19 mouse cellular contexts compared by ENCODE assay signal in genomic region chr4:56086306-56086705, GRCm38 (mm10).
"Had no signal": no experiment of that assay in that cellular context is flagged by ENCODE, and none has a peak within 500 bp of the region (broad histone marks: within the 10 kb centered on the region; RNA-seq: fewer than 3 reads in every experiment).

No protein-coding gene starts in this region.

- DNase-seq: lung, adult 18-20 months; lung, embryonic 14.5 days; lung, postnatal 10 days; retina, postnatal 1 day; right cerebral cortex, adult 18-20 months; right cerebral cortex, postnatal 25 days; right cerebral cortex, postnatal 4 days; spleen, adult 18-20 months; thymus, adult 2 months; thymus, postnatal 25 days; thymus, postnatal 4 days had no signal

- H3K4me3 ChIP-seq: megakaryocyte, embryonic 14.5 days; midbrain, embryonic 13.5 days; midbrain, embryonic 15.5 days; neural tube, embryonic 13.5 days; neural tube, embryonic 15.5 days; stomach, embryonic 15.5 days had no signal

- ATAC-seq: midbrain, embryonic 13.5 days; midbrain, embryonic 15.5 days had no signal

- H3K27me3 ChIP-seq: midbrain, embryonic 13.5 days; midbrain, embryonic 15.5 days; neural tube, embryonic 13.5 days; neural tube, embryonic 15.5 days; stomach, embryonic 15.5 days had no signal

- H3K36me3 ChIP-seq: midbrain, embryonic 13.5 days; midbrain, embryonic 15.5 days; neural tube, embryonic 13.5 days; neural tube, embryonic 15.5 days; stomach, embryonic 15.5 days had no signal

- H3K4me2 ChIP-seq: lung, embryonic 14.5 days; midbrain, embryonic 11.5 days; midbrain, embryonic 13.5 days; midbrain, embryonic 15.5 days; neural tube, embryonic 13.5 days; neural tube, embryonic 15.5 days; stomach, embryonic 15.5 days had no signal

- H3K9ac ChIP-seq: lung, embryonic 14.5 days; midbrain, embryonic 13.5 days; midbrain, embryonic 15.5 days; neural tube, embryonic 13.5 days; neural tube, embryonic 15.5 days; stomach, embryonic 15.5 days had no signal

- H3K27ac ChIP-seq: midbrain, embryonic 13.5 days; midbrain, embryonic 15.5 days; neural tube, embryonic 13.5 days; neural tube, embryonic 15.5 days; stomach, embryonic 15.5 days; stomach, postnatal 0 days had no signal

- H3K4me1 ChIP-seq: midbrain, embryonic 15.5 days; stomach, embryonic 15.5 days had no signal

- H3K9me3 ChIP-seq: megakaryocyte, embryonic 14.5 days; midbrain, embryonic 13.5 days; midbrain, embryonic 15.5 days; neural tube, embryonic 13.5 days; neural tube, embryonic 15.5 days; stomach, embryonic 15.5 days had no signal
